Mouse (Mus musculus) urinary bladder, postnatal 10 days (tissue): ENCODE results near the gene Cx3cr1.
"Not testable (repeated sequence)": the region's sequence is repeated elsewhere in the genome, so short reads cannot be mapped to it uniquely, and the experiment has no call there.

Experiments used
- DNase-seq: peaks from one replicate; pipeline ENCODE4 v3.0.0; 2022; ENCODE audit warnings: low spot score

Cx3cr1 gene

GRCm38 (mm10) chr9:120027401-120028151, 42.1 kb downstream of the Cx3cr1 start:
- DNase-seq, result no peak

GRCm38 (mm10) chr9:120024625-120025024, 45.1 kb downstream of the Cx3cr1 start:
- DNase-seq, result no peak

DNA sequence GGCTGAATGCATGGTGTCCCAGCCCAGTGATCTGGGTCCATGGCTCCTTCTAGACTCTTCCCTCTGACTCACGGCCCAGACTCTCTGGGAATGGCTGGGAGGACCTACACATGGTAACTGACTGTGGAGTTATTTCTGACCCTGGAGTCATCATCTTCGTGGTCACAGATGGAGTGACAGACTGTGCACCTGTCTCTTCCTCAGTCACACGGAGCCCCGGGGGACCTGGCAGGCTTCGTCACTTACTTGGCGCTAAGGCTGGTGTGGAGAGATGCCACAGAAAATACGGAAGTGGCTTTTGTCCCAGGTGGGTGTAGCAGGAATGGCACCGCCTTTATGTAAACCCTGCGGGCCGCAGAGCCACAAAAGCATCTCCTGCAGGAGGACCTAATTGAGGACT, 45.5 kb downstream of the Cx3cr1 start:
- no peak for DNase-seq

DNA sequence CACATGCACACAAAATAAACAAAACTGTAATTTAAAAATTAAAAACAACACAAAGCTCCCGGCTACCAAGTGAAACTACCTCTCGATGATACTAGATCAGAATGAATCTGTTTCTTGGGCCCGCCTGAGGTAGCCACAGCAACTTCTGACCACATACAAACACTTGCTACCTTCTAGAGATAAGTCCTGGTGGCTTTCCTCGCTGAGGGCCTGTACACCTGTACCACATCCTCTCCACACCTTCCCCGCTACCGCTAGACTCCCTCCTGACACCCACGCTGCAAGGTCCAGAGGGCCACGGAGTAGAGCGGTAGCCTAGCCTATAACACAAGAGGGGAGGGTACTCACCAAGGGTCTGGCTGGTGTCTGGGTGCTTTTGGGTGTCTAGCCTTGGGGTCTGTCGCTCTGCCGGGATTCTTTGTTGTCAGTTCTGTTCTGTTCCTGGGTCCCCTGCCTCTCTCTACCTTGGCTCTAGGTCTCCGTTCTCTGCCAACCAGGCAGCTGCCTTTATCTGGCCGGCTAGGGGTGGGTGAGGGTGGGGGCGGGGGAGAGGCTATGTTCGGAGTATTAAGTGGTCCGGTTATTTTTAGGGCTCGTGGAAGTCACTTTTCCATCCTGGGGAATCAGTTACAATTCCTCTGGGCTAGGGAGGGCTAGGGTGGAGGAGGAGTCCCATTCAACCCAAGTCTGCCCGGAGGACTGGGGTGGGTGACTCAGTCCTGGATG, 46.4 kb downstream of the Cx3cr1 start, which contains the start of gene Xirp1:
TSS of gene Xirp1 (minus strand) at position 513 of the 726 bp plus-strand sequence.
- no peak for DNase-seq

DNA sequence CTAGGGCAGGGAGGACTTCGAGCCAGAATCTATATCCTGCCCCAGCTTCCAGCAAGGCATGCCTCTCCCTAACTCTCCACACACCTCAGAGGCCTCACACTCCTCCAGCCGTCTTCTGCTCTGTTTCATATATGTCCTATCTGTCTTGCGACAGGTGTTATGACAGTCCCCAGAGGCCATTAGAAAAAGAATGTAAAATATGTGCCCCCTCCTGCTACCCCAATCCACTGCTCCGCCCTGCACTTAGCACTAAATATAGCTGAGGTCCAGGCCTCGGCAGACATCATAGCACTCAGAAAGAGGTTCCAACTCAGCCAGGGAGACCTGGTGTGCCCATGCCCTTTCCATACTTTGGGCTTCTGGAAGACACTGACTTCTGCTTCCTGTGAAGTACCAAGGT, 48.5 kb downstream of the Cx3cr1 start:
- no peak for DNase-seq

DNA sequence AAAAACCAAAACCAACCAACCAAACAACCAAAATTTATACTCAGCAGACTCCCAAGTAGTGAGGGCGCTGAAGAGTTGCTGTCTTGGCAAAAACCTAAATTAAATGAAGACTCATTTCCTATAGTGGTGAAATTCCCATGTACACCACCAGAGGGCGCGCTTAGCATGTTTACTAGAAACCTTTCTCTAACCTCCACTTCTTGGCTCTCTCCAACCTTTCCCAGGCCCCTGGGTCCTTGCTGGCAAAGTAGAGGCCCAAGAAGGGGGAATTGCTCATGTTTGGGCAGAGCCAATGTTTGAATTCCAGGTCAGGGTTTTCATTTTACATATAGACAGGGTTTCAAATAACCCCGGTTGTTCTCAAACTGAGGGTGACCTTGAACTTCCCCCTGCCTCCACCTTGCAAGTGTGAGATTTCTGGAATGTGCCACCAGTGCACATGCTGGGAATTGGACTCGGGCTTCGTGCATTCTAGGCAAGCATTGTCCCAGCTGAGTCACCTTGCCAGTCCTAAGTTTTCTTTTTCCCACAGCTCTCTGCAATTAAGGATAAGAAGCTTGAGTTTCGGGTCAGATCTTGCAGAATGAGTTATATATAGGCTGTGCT, 49.3 kb downstream of the Cx3cr1 start:
- DNase-seq, result no peak

DNA sequence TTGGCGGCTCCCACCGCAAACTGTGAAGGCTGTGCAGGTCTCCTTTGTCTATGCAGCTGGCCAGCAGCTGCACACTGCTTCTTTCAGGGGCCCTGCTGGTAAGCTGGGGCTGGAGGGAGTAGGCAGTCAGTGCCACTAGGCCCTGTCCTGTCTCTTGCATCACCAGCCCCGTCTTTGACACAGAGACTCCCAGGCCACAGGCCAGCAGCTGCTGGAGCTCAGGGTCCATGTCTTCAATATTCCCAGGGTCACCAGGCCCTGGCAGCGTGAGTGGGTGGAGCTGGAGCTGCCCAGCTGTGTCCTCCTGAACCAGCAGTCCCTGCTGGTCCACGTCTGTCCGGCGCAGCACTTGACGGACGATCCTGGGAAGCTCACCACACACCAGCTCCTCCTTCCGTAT, 52.7 kb downstream of the Cx3cr1 start:
- no peak for DNase-seq

DNA sequence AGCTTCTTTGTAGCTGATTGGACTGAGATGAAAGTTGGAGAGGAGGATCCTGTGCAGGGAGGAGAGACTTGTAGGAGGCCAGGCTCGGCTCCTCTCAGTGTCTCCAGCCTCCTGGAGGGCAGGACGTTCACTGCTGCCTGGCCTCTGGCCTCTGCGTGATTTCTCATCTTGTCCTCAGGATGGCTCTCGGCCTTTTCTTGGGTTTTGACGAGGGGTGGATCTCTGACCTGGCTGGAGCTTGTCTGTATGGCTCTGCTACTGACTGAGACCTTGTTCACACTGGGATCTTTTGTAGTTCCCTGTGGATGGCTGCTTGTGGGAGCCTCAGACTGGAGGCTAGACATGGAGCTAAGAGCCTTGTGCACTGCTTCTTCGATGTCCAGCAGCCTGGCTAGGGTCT, 54.9 kb downstream of the Cx3cr1 start:
- DNase-seq, result no peak

DNA sequence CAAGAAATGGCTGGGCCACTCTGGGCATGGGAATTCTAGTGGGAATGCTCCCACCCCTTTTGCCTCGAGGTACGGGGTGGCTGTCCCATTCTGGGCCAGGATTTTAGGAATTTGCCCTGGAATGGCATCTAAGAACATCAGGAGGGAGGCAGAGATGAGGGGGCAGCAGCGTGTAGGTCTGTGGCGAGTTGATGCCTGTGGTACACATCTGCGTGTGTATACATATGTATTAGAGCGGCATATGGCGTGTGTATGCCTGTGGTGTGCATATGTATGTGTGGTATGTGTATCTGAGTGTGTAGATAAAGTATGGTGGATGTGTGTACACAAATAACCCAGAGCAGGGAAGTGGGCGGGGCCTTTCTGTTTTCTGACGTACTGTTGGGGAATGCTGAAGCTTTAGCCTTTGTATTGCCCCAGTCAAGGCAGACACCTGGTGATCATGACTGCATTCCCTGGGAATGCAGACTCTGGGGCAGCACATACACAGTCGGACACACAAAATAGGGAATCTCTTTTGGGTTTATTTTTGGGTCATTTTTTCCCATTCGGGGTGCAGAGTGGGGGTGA, 56.3 kb downstream of the Cx3cr1 start:
- no peak for DNase-seq

GRCm38 (mm10) chr9:120012781-120013180, 56.9 kb downstream of the Cx3cr1 start:
- DNase-seq, result no peak

DNA sequence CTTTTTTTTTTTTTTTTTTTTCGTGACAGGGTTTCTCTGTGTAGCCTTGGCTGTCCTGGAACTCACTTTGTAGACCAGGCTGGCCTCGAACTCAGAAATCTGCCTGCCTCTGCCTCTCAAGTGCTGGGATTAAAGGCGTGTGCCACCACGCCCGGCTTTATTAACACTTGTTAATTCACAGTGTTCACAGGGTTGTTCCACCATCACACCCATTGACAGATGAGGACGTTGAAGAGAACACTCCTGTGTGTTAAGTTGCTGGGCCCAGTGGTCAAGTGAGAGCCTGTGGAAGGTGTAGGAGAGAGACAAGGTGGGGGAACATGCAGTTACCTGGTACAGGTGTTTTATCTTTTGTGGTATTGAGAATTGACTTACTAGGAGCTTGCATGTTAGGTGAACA, 57.5 kb downstream of the Cx3cr1 start:
- not testable (repeated sequence) for DNase-seq

GRCm38 (mm10) chr9:120011533-120011932, 58.1 kb downstream of the Cx3cr1 start:
- DNase-seq, result no peak

GRCm38 (mm10) chr9:120010781-120011511, 58.7 kb downstream of the Cx3cr1 start:
- peak; percentile 99 for DNase-seq

- DNase-seq, result no peak
Measured at GRCm38 (mm10) chr9:120009871-120010270, 59.8 kb downstream of the Cx3cr1 start.

DNA sequence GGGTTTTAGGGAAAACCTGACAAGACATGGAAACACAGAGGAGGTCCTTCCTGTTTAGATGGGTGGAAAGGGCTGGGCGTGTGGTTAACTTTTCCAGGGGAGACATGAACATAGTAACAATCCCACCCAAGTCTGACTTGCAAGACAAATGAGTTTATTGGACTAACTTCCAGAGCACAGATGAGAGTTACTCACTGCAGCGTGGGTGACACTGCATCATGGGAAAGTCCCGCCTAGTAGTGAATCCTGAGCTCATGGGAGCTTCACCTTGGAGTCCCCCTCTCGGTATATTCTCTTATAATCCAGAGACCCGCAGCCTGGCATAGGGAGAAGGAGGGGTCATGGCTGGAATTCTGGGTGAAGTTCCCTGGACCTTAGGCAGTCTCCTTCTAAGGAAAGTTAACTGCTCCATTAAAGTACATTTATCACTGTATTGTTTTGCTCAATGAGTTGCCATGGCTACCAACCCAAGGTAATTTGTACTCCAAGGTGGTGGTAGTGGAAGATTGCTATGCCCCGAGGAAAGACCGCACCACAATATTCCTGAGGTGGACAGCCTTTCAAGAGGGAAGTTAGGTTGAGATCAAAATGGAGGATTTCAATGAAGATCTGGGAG, 60.3 kb downstream of the Cx3cr1 start:
- DNase-seq, result no peak

- no peak for DNase-seq
Measured at GRCm38 (mm10) chr9:120007833-120008232, 61.8 kb downstream of the Cx3cr1 start.

DNA sequence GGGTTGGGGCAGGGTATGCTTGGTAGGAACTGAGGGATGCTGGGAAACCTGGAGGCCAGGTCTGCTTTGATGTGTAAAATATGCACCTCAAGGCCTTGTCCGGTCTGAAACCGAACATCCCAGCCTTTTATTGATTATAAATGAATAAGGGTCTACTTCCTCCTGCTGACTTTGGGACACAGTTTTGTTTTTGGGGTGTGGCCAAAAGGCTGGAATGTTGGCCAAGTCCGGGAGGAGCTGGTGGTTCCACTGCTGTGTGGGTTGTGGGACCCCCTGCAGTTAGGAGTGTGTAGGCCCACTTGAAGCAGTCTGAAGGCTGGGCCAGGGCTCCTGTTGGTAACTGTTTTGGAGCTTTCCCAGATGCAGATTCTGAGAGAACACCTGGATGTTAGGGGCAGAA, 63.7 kb downstream of the Cx3cr1 start:
- no peak for DNase-seq

- DNase-seq, result no peak
Measured at GRCm38 (mm10) chr9:120002893-120003292, 66.8 kb downstream of the Cx3cr1 start.

DNA sequence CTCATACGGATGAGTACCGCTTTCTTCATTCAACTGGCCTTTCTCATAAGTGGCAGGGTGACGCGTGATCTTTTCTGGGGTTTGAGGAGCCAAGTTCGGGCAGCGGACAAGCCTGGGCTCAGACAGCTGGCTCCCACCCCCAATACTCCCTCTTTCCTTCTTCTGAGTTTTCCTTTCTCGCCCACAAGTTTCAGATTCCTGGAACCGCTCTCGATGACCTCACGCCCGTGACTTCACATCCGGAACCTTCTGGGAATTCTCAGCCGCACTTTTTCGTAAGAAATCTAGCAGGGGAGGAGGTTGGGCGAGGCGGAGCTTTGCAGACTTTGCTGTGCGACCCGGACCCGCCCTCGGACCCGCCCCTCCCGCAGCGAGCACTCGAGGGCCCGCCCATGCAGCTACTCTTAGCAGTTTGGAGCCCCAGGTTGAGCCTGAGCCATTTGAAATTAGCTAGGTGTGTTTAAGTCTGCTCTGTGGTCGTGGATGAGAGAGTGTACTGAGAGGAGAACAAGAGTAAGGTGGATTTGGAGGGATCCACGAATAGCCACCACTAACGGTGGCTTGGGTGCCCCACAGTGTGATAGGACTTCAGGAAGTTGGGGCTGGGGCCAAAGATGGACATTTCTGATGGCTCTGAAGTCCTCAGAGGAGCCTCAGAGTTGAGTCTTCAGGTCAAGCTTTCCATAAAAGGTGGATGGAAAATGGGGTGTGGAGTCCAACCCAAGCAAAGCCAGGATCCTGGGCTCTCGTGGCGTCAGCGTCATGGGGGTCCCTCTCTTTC, 67.5 kb downstream of the Cx3cr1 start:
- peak; percentile 55 for DNase-seq

GRCm38 (mm10) chr9:120000761-120001160, 68.9 kb downstream of the Cx3cr1 start:
- no peak for DNase-seq

GRCm38 (mm10) chr9:119999636-120000035, 70.0 kb downstream of the Cx3cr1 start:
- DNase-seq, result no peak
